Mouse (Mus musculus) lung, postnatal 0 days (tissue): ENCODE measurements around the gene Mctp2. TPM values are rescaled to one million over a fixed set of nuclear protein-coding genes. Genes with fewer than 3 reads are reported as not detected.
A peak's percentile ranks its signal among the peaks of the same experiment; 100 is the strongest.

ENCODE experiments used
- ATAC-seq: fragments of 200-750 bp; cut with Nextera tagmentation; 2 replicates; pipeline ENCODE4 v1.8.0; 2017; ENCODE audit warnings: moderate library complexity
- DNase-seq: peaks from one replicate; pipeline ENCODE4 v3.0.0-alpha.2; 2016; ENCODE audit warnings: low spot score
- H3K27ac ChIP-seq: fragments of 300-500 bp; sonication (generic); 2 replicates; pipeline ENCODE4 v1.5.1; 2014; ENCODE audit warnings: antibody characterized with exemption, mild to moderate bottlenecking, low read length, mixed read lengths
- H3K27me3 ChIP-seq: fragments of 300-500 bp; sonication (generic); replicated peaks from 2 replicates; pipeline ENCODE4 v1.6.1; 2014; ENCODE audit warnings: low read length, mixed read lengths; ENCODE audit not compliant: insufficient read depth
- H3K36me3 ChIP-seq: fragments of 300-500 bp; sonication (generic); 2 replicates; pipeline ENCODE4 v1.6.1; 2014; ENCODE audit warnings: low read length, mixed read lengths; ENCODE audit not compliant: insufficient read depth
- H3K4me1 ChIP-seq: fragments of 300-500 bp; sonication (generic); 2 replicates; pipeline ENCODE4 v1.6.1; 2014; ENCODE audit warnings: antibody characterized with exemption, low read depth, low read length, mixed read lengths; ENCODE audit not compliant: insufficient read depth
- H3K4me2 ChIP-seq: fragments of 300-500 bp; sonication (generic); replicated peaks from 2 replicates; pipeline ENCODE4 v1.6.1; 2014; ENCODE audit warnings: low read depth, mild to moderate bottlenecking, low read length, moderate library complexity, mixed read lengths
- H3K4me3 ChIP-seq: fragments of 300-500 bp; sonication (generic); 2 replicates; pipeline ENCODE4 v1.5.1; 2014; ENCODE audit warnings: low read depth, low read length
- H3K9ac ChIP-seq: fragments of 300-500 bp; sonication (generic); replicated peaks from 2 replicates; pipeline ENCODE4 v1.6.1; 2014; ENCODE audit warnings: low read depth, mild to moderate bottlenecking
- H3K9me3 ChIP-seq: fragments of 300-500 bp; sonication (generic); 2 replicates; pipeline ENCODE4 v1.6.1; 2016; ENCODE audit warnings: low read length, mixed read lengths
- CTCF ChIP-seq: IDR thresholded peaks from 2 replicates; pipeline ENCODE4 v1.5.1; 2016; ENCODE audit warnings: antibody characterized with exemption, mild to moderate bottlenecking
- EP300 ChIP-seq: IDR thresholded peaks from 2 replicates; pipeline ENCODE4 v1.6.1; 2016; ENCODE audit warnings: antibody characterized with exemption, mild to moderate bottlenecking, control low read depth
- WGBS: fragments of 180-500 bp; shearing (Covaris S2); extraction: QIAGEN DNeasy Blood & Tissue Kit; methylation state at CpG from one replicate; pipeline ENCODE4 v1.1.7; 2014; 5-methylcytosine and 5-hydroxymethylcytosine counted together
- polyA plus RNA-seq: library from polyadenylated mRNA; unstranded; fragments of >200 nt; fragmentation: Nextera tagmentation; extraction: Ambion mirVana; gene quantifications from 2 replicates; pipeline ENCODE4 v1.2.1, GENCODE M21; 2015

Gene Mctp2
- polyA plus RNA-seq, 1 experiment from 2014 or later: 3.2 TPM

DNA sequence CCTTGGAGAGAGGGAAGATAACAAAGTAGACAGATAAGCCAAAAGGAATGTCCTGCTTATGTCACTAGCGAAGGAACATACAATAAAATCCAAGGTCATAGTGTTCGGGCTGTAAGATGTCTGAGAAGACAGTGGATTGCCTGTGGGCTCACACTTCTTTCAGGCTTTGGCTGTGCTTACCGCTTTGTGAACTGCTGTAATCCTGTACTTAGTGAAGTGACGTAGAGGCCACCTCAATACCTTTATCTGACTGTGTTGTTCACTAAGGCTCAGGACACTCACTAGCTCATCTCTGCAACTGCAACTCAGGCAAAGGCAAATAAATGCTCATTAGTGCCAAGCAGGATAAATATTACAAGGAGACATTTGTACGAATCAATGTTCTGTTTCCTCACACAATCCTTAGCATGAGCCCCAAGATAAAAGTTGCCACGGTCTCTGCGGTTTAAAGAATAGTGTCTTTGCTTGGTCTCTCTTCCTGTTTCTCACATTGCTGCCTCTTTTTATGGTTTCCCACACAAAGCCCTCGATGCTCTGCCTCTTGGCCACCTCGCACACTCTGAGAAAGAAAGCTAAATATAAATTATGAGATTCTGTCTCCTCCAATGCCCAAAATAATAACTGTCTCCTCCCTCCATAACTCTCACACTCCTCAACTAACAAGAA, 8.1 kb upstream of the Mctp2 start:
- Histone ChIP-seq H3K4me1 (no peaks in the 10 kb centered on the region), H3K4me3 (no peak overlapping the region), H3K9ac (no peak overlapping the region), H3K27me3 (no peaks in the 10 kb centered on the region), H3K4me2 (no peak overlapping the region), H3K36me3 (no peaks in the 10 kb centered on the region), H3K27ac (no peak overlapping the region), H3K9me3 (no peaks in the 10 kb centered on the region)
- no peak for DNase-seq
- WGBS: 58% methylated on average over 9 of the region's 9 CpGs
- TF ChIP-seq CTCF (no peak), EP300 (no peak)
- ATAC-seq: no peak

DNA sequence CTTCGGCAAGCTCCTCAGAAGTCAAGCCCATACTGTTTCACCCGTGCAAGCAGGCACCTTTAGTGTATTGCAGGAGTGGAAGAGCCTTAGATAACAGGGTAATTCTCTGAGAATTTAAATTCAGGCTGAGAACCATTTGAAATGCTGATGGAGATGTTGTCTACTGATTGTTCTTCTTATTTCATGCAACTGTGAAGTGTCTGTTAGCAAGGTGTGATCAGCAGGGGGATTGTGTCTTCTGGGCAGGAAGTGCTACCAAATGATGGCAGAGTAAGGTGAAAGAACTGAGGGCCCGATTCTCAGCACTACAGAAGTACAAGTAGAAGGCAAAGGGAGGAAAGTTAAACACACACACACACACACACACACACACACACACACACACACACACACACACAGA, 7.5 kb upstream of the Mctp2 start:
- Histone ChIP-seq H3K4me1 (no peaks in the 10 kb centered on the region), H3K36me3 (no peaks in the 10 kb centered on the region), H3K27ac (no peak overlapping the region), H3K4me2 (no peak overlapping the region), H3K27me3 (no peaks in the 10 kb centered on the region), H3K9ac (no peak overlapping the region), H3K9me3 (no peaks in the 10 kb centered on the region), H3K4me3 (no peak overlapping the region)
- no peak for ATAC-seq
- no peak for DNase-seq
- 51% methylated on average over 3 of the region's 3 CpGs for WGBS
- TF ChIP-seq CTCF (no peak), EP300 (no peak)

DNA sequence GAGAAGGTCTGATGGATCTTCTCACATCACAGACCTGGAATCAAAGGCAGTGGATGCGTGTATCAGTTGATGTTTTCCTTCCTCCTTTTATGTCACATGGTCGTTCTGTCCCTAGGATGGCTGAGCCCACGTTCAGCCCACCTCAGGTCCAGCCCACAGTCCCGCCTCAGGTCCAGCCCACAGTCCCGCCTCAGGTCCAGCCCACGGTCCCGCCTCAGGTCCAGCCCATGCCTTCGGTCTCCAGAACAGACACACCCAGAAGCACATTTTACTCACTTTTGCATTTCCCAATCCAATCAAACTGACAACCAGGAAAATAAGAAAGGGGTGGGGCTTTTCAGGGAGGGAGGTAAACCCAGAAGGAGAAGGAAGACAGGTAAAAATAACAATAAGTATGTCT, 5.2 kb upstream of the Mctp2 start:
- Histone ChIP-seq H3K36me3 (no peaks in the 10 kb centered on the region), H3K27ac (no peak overlapping the region), H3K4me2 (no peak overlapping the region), H3K4me3 (no peak overlapping the region), H3K27me3 (no peaks in the 10 kb centered on the region), H3K9ac (no peak overlapping the region), H3K9me3 (no peaks in the 10 kb centered on the region), H3K4me1 (no peaks in the 10 kb centered on the region)
- ATAC-seq: no peak
- TF ChIP-seq CTCF: no peak
- WGBS: 65% methylated on average over 8 of the region's 8 CpGs
- no peak for DNase-seq

DNA sequence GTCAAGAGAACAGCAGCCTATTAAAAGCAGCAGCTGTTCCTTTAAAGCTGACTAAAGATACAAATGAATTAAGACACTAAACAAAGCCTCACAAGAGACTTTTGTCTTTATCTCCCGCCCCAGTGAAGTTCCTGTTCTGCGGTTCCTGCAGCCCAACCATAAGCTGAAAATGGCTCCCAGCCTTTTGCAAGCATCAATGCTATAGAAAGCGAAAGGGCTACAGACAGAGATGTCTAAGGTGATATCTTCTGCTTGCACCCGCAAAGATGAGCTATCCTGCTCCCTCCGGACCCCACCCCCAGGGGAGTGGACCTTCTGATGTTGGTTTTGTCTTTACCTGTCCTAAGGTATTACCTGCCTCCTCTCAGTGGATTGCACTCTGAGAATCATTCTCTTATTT, 1.7 kb upstream of the Mctp2 start:
- Histone ChIP-seq H3K4me1 (no peaks in the 10 kb centered on the region), H3K27ac (no peak overlapping the region), H3K36me3 (no peaks in the 10 kb centered on the region), H3K4me2 (no peak overlapping the region), H3K4me3 (no peak overlapping the region), H3K27me3 (no peaks in the 10 kb centered on the region), H3K9ac (no peak overlapping the region), H3K9me3 (no peaks in the 10 kb centered on the region)
- TF ChIP-seq EP300 (no peak), CTCF (no peak)
- ATAC-seq (no peak), DNase-seq (no peak)
- WGBS: 59% methylated on average over 5 of the region's 5 CpGs

DNA sequence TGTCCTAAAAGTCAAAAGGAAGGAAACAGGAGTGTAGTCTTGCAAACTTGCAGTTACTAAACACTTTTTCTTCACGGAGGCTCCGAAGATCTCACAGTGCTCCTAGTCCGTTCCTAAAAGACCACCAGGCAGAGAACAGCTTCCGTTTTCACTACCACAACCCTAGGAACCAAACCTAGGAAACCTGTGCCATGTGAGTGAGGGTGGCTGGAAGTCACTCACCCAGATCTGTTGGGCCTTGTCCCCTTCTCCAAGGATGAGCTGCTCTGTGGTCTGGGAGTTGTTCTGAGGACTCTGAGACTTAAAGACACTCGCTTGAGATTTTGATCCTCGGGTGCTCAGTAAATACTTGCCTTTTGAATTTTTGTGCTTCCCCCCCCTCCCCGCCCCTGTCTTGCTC, 439 bp upstream of the Mctp2 start:
- Histone ChIP-seq H3K27ac (peak overlapping the region; percentile 51), H3K4me2 (peak overlapping the region; percentile 84), H3K27me3 (no peaks in the 10 kb centered on the region), H3K36me3 (no peaks in the 10 kb centered on the region), H3K4me3 (peak overlapping the region; percentile 62), H3K9me3 (no peaks in the 10 kb centered on the region), H3K9ac (no peak overlapping the region), H3K4me1 (no peaks in the 10 kb centered on the region)
- ATAC-seq (peak; percentile 7), DNase-seq (no peak)
- TF ChIP-seq EP300: no peak
- no peak for TF ChIP-seq CTCF
- 10% methylated on average over 7 of the region's 7 CpGs for WGBS

DNA sequence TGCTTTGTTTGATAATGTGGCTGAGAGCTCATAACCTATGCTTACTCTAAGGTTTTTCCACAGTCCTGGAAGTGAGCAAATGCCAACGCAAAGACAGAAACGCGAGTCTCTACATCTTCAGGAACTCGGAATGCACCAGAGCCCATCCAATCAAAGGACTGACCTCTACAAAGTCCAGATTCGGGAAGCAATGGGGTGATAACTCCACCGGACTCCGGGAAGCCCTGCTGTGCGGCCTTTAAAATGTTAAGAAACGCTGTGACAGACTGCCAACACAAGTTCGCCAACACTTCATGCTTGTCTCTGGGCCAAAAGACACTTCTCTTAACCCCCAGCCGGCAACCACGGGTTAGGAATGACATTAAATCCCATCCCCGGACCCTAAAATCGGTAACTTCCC, 437 bp downstream of the Mctp2 start:
- ATAC-seq: peak; percentile 44
- Histone ChIP-seq H3K4me3 (peak overlapping the region; percentile 62), H3K9ac (peak overlapping the region; percentile 45), H3K4me2 (peak overlapping the region; percentile 84), H3K9me3 (no peaks in the 10 kb centered on the region), H3K4me1 (no peaks in the 10 kb centered on the region), H3K36me3 (no peaks in the 10 kb centered on the region), H3K27ac (peak overlapping the region; percentile 51), H3K27me3 (no peaks in the 10 kb centered on the region)
- TF ChIP-seq EP300: no peak
- no peak for TF ChIP-seq CTCF
- 2% methylated on average over 14 of the region's 14 CpGs for WGBS
- peak; percentile 55 for DNase-seq

DNA sequence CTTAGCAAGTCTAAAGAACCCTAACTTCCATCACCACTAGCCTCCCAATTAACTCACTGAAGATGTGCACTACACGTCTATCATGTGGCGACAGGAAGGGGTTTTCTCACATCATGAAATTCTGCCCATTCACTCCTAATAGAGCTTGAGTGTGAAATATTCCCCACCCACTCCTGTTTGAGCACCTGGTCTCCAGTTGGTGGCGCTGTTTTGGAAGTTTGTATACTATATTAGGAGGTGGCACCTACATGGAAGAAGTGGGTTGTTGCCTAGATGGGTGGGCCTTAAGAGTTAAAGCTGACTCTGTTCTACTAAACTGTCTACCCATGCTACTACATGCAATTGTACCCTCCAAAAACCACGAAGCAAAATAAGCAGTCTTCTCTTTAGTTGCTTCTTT, 4.7 kb downstream of the Mctp2 start:
- Histone ChIP-seq H3K9me3 (no peaks in the 10 kb centered on the region), H3K4me1 (no peaks in the 10 kb centered on the region), H3K27me3 (no peaks in the 10 kb centered on the region), H3K4me2 (no peak overlapping the region), H3K9ac (no peak overlapping the region), H3K27ac (no peak overlapping the region), H3K4me3 (no peak overlapping the region), H3K36me3 (no peaks in the 10 kb centered on the region)
- ATAC-seq: no peak
- no peak for DNase-seq
- TF ChIP-seq CTCF: peak; percentile 29; the same call in 1 of the 2 replicates
- no peak for TF ChIP-seq EP300
- 67% methylated on average over 4 of the region's 4 CpGs for WGBS
